Mouse (Mus musculus) heart, embryonic 14.5 days (tissue): ENCODE measurements around the gene Dpy19l2. TPM values are rescaled to one million over a fixed set of nuclear protein-coding genes. Genes with fewer than 3 reads are reported as not detected.
"Not testable (repeated sequence)": the region's sequence is repeated elsewhere in the genome, so short reads cannot be mapped to it uniquely, and the experiment has no call there.

Experiments used
- ATAC-seq: fragments of 200-750 bp; cut with Nextera tagmentation; 2 replicates; pipeline ENCODE4 v1.8.0; 2017; ENCODE audit warnings: low read depth, moderate TSS enrichment; ENCODE audit not compliant: insufficient number of reproducible peaks, insufficient read depth, low FRiP score
- H3K27ac ChIP-seq, 2 experiments: fragments of 200-500 bp in 1 of 2; fragments of 300-500 bp in 1 of 2; sonication (generic) in 1 of 2; replicated peaks in 1 of 2; 2 replicates each; pipeline ENCODE4 v1.5.1; 2012 to 2014; ENCODE audit warnings: low read depth in 2 of 2, low read length in 2 of 2, control low read depth in 1 of 2, mild to moderate bottlenecking in 1 of 2, mixed read lengths in 1 of 2; ENCODE audit not compliant: control insufficient read depth in 1 of 2, insufficient read depth in 1 of 2
- H3K27me3 ChIP-seq: fragments of 300-500 bp; sonication (generic); 2 replicates; pipeline ENCODE4 v1.6.1; 2014; ENCODE audit warnings: mild to moderate bottlenecking, low read length, control low read depth; ENCODE audit not compliant: control insufficient read depth, insufficient read depth
- H3K36me3 ChIP-seq: fragments of 300-500 bp; sonication (generic); 2 replicates; pipeline ENCODE4 v1.6.1; 2014; ENCODE audit warnings: mild to moderate bottlenecking, control low read depth, low read length, mixed read lengths; ENCODE audit not compliant: control insufficient read depth, insufficient read depth
- H3K4me1 ChIP-seq, 2 experiments: fragments of 200-500 bp in 1 of 2; fragments of 300-500 bp in 1 of 2; sonication (generic) in 1 of 2; 2 replicates each; pipeline ENCODE4 v1.6.1; 2012 to 2014; ENCODE audit warnings: low read length in 2 of 2, control low read depth in 1 of 2, mixed read lengths in 1 of 2; ENCODE audit not compliant: control insufficient read depth in 2 of 2, insufficient read depth in 2 of 2
- H3K4me2 ChIP-seq: fragments of 300-500 bp; sonication (generic); 2 replicates; pipeline ENCODE4 v1.6.1; 2014; ENCODE audit warnings: mild to moderate bottlenecking, low read length
- H3K4me3 ChIP-seq, 2 experiments: fragments of 200-500 bp in 1 of 2; fragments of 300-500 bp in 1 of 2; sonication (generic) in 1 of 2; 2 replicates each; pipeline ENCODE4 v1.5.1; 2012 to 2014; ENCODE audit warnings: low read length in 2 of 2, mild to moderate bottlenecking in 2 of 2, control low read depth in 1 of 2, low read depth in 1 of 2, moderate library complexity in 1 of 2; ENCODE audit not compliant: control insufficient read depth in 1 of 2, insufficient read depth in 1 of 2
- H3K9ac ChIP-seq: fragments of 300-500 bp; sonication (generic); 2 replicates; pipeline ENCODE4 v1.6.1; 2014; ENCODE audit warnings: mild to moderate bottlenecking, low read length
- H3K9me3 ChIP-seq: fragments of 300-500 bp; sonication (generic); 2 replicates; pipeline ENCODE4 v1.6.1; 2016; ENCODE audit warnings: low read length, control low read depth; ENCODE audit not compliant: control insufficient read depth
- WGBS: fragments of 180-500 bp; shearing (Covaris S2); extraction: QIAGEN DNeasy Blood & Tissue Kit; methylation state at CpG from one replicate; pipeline ENCODE4 v1.1.7; 2014; 5-methylcytosine and 5-hydroxymethylcytosine counted together
- polyA plus RNA-seq: library from polyadenylated mRNA; unstranded; fragments of >200 nt; fragmentation: Nextera tagmentation; extraction: Ambion mirVana; gene quantifications from 2 replicates; pipeline ENCODE4 v1.2.1, GENCODE M21; 2014

Gene Dpy19l2
- polyA plus RNA-seq, result 0.16 and 0.30 TPM in 2 replicates

GRCm38 (mm10) chr9:24695700-24696404 lies at the start of gene Dpy19l2:
TSS of gene Dpy19l2 (minus strand) at chr9:24696293.
- Histone ChIP-seq H3K27ac (no peak within 1 kb of the TSS), H3K4me3 (peak within 1 kb of the TSS; percentile 40 to 51), H3K27me3 (no peaks in the 10 kb centered on the region), H3K4me2 (peak within 1 kb of the TSS; percentile 98), H3K36me3 (no peaks in the 10 kb centered on the region), H3K9ac (peak within 1 kb of the TSS; percentile 67), H3K9me3 (peaks cover 4% of the 10 kb centered on the region; the same call in 1 of the 2 replicates), H3K4me1 (peaks cover 3 to 6% of the 10 kb centered on the region in 2 experiments; a peak in 2 of 4 replicates)
- WGBS, result under 1% methylated on average over 45 of the region's 45 CpGs
- peak; percentile 54; the same call in 1 of the 2 replicates for ATAC-seq

DNA sequence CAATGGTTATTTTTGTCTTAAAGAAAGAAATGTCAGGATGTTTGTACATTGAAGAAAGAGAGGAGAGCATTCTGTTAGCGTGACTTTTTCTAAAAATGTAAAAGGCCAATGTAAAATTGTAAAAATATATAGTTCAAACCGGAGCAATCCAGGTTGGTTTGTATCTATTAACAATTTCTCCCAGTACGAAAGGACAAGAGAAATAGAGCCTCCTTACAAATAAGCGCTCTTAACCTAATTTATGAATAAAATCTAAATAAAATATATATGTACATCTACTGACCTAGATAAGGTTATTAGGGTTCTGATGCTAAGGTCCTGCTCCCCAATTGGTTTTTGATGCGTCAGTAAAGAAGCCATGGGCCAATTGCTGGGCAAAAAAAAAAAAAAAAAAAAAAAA lies 48.9 kb upstream of the Dpy19l2 start:
- Histone ChIP-seq H3K9me3 (no peaks in the 10 kb centered on the region), H3K4me2 (no peak overlapping the region), H3K4me1 (peaks cover 0 to 30% of the 10 kb centered on the region in 2 experiments; a peak in 3 of 4 replicates), H3K36me3 (peaks cover 99% of the 10 kb centered on the region), H3K9ac (no peak overlapping the region), H3K27ac (no peak overlapping the region), H3K4me3 (no peak overlapping the region), H3K27me3 (no peaks in the 10 kb centered on the region)
- no peak for ATAC-seq
- WGBS, result 90% methylated on average over 5 of the region's 5 CpGs

GRCm38 (mm10) chr9:24701246-24701645 lies 5.2 kb upstream of the Dpy19l2 start:
- no peak overlapping the region for H3K4me3 ChIP-seq
- no peak overlapping the region for H3K9ac ChIP-seq
- H3K27me3 ChIP-seq, result no peaks in the 10 kb centered on the region
- no peaks in the 10 kb centered on the region for H3K36me3 ChIP-seq
- no peak for ATAC-seq
- no peak overlapping the region for H3K27ac ChIP-seq
- H3K4me2 ChIP-seq, result no peak overlapping the region
- peaks cover 4% of the 10 kb centered on the region; the same call in 1 of the 2 replicates for H3K9me3 ChIP-seq
- peaks cover 2 to 3% of the 10 kb centered on the region in 2 experiments; a peak in 2 of 4 replicates for H3K4me1 ChIP-seq

DNA sequence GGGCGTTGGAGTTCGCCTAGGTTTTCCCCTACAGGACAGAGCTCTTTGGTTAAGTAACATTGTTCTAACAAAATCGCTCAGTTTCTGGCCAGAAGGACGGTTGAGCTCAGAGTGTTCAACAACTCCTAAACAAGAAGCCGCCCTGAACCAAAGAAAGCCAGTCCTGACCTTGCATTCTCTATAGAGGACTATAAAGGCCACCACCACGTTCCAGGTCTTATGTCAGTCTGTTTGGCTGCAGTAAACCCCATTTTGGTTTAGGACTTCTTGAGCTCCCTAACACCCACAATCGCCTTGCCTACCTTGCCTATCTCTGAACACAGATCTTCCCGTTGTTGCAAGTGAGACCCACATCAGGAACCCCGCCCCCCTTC lies 299 bp upstream of the Dpy19l2 start:
- no peak for ATAC-seq
- Histone ChIP-seq H3K9me3 (peaks cover 4% of the 10 kb centered on the region; the same call in 1 of the 2 replicates), H3K9ac (no peak overlapping the region), H3K27ac (no peak overlapping the region), H3K27me3 (no peaks in the 10 kb centered on the region), H3K4me2 (peak overlapping the region; percentile 98), H3K4me3 (peak overlapping the region; percentile 40 to 51), H3K36me3 (no peaks in the 10 kb centered on the region), H3K4me1 (peaks cover 3 to 6% of the 10 kb centered on the region in 2 experiments; a peak in 2 of 4 replicates)
- WGBS, result 14% methylated on average over 9 of the region's 9 CpGs

DNA sequence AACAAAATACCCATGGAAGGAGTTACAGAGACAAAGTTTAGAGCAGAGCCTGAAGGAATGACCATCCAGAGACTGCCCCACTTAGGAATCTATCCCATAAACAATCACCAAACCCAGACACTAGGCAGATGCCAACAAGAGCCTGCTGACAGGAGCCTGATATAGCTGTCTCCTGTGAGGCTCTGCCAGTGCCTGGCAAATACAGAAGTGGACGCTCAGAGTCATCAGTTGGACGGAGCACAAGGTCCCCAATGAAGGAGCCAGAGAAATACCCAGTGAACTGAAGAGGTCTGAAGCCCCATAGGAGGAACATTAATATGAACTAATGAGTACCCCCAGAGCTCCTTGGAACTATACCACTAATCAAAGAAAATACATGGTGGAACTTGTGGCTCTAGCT lies 58.8 kb downstream of the Dpy19l2 start:
- H3K36me3 ChIP-seq, H3K27ac ChIP-seq, H3K27me3 ChIP-seq, H3K4me1 ChIP-seq, H3K9ac ChIP-seq, H3K4me3 ChIP-seq, H3K9me3 ChIP-seq, ATAC-seq, H3K4me2 ChIP-seq: not testable (repeated sequence)
- 14% methylated on average over 2 of the region's 2 CpGs for WGBS

- no peak for ATAC-seq
- 91% methylated on average over 5 of the region's 5 CpGs for WGBS
Observed at GRCm38 (mm10) chr9:24624896-24625295, 71.2 kb downstream of the Dpy19l2 start, which contains the start of gene Cypt4. TSS of gene Cypt4 (plus strand) at chr9:24625196.

DNA sequence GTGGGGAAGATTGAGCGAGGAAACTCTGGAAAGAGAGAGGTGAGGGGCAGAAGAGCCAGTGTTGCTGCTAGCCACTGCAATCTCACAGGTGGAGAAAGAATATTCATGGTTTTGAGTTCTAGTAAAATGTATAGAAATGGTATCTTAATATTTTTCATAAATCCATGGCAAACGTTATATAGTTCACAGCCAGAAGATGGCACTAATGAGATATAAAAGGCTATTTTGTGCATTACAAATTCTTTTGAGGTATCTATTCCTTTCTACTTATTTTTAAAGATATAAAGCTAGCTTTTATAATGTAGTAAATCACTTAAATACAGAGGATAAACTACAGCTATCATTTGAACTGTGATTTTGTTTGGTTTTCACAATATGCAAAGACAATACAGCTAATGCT lies 157.9 kb downstream of the Dpy19l2 start:
- Histone ChIP-seq H3K27ac (no peak overlapping the region), H3K9ac (no peak overlapping the region), H3K4me1 (no peaks in the 10 kb centered on the region), H3K9me3 (no peaks in the 10 kb centered on the region), H3K36me3 (no peaks in the 10 kb centered on the region), H3K4me2 (no peak overlapping the region), H3K4me3 (no peak overlapping the region), H3K27me3 (no peaks in the 10 kb centered on the region)
- no peak for ATAC-seq
- WGBS, result 33% methylated on average over 2 of the region's 2 CpGs

More at GRCm38 (mm10) chr9:24624896-24625295, 71.2 kb downstream of the Dpy19l2 start, which contains the start of gene Cypt4:
- H3K4me2 ChIP-seq, result no peak within 1 kb of the TSS
- no peaks in the 10 kb centered on the region for H3K27me3 ChIP-seq
- H3K4me1 ChIP-seq, result no peaks in the 10 kb centered on the region
- H3K27ac ChIP-seq, result no peak within 1 kb of the TSS
- no peak within 1 kb of the TSS for H3K9ac ChIP-seq
- H3K36me3 ChIP-seq, result no peaks in the 10 kb centered on the region
- H3K9me3 ChIP-seq, result no peaks in the 10 kb centered on the region
- no peak within 1 kb of the TSS for H3K4me3 ChIP-seq
